Mouse (Mus musculus): ENCODE data around the gene Heatr5a.

Heatr5a gene

GRCm38 (mm10) chr12:51845261-51845660 lies 125.9 kb downstream of the Heatr5a start:
- DNase-seq (ENCODE audit: low read depth), result no peak

- DNase-seq (ENCODE audit: low read depth), result peak; percentile 96
These were observed 126.3 kb downstream of the Heatr5a start for GRCm38 (mm10) chr12:51844771-51845256.

GRCm38 (mm10) chr12:51843576-51844520 lies 127.3 kb downstream of the Heatr5a start:
- peak; percentile 7 for DNase-seq (ENCODE audit: low read depth)

DNA sequence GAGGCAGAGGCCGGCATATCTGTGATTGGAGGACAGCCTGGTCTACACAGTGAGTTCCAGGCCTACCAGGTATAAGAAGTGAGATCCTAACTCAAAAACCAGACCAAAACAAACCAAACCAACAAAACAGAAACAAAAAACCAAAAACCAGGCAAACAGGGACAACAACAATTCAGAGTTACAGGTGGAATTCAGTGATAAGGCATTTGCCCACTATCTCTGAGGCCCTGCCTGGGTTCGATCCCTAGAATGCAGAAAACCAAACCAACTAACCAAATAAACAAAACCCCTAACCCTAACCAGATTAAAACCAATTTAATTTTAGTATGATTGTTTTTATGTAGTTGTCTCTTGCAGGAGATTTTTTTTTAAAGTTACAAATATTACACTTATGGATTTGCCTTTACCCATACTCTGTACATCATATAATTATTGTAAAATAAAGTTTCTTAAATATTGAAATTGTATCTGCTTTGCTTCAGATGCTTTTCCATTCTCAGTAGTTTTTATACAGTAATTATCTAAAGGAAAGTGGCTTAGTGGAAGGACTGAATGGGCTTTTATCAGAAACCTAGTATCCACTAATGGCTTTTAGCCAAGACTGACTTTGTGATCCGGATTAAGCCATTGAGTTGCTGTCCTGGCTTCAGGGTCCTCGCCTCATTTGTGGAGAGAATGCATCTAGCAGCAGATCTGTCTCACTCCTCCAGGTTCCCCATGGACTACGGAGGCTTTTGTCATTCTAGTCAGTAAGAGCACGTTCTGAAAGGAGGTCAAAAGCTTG lies 128.8 kb downstream of the Heatr5a start:
- DNase-seq (ENCODE audit: low read depth), result no peak

DNA sequence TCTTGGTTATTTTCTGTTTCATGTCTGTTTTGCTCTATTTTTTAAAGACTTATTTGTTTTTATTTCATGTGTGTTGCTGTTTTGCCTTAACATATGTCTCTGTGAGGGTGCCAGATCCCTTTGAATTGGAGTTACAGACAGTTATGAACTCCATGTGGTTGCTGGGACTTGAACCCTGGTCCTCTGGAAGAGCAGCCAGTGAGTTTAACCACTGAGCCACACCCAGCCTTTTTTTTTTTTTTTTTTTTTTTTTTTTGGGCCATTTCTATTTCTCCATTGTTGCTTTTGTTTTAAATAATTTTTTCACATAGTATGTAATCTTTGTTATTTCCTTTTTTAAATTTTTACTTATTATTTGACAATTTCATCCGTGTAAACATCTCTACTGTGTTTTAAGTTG lies 131.3 kb downstream of the Heatr5a start:
- DNase-seq (ENCODE audit: low read depth), result no peak

GRCm38 (mm10) chr12:51835219-51835618 lies 135.9 kb downstream of the Heatr5a start:
- no peak for DNase-seq (ENCODE audit: low read depth)

GRCm38 (mm10) chr12:51831931-51832330 lies 139.2 kb downstream of the Heatr5a start:
- no peak for DNase-seq (ENCODE audit: low read depth)

DNA sequence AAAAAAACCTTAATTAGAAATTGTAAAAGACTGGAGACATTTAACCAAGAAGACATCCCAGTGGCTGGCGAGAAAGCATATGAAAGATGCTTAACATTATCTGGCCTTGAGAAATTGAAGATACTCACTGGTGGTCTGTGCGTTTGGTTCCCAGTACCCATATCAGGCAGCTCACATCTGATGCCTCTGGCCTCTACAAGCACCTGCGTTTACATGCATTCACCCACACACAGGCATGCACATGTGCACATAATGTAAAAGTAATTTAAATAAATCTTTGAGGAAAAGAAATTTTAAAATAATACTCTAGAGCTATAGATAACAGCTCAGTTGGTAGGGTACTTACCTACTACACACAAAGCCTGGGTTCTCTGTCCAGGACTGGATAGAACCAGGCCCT lies 139.8 kb downstream of the Heatr5a start:
- no peak for DNase-seq (ENCODE audit: low read depth)

DNA sequence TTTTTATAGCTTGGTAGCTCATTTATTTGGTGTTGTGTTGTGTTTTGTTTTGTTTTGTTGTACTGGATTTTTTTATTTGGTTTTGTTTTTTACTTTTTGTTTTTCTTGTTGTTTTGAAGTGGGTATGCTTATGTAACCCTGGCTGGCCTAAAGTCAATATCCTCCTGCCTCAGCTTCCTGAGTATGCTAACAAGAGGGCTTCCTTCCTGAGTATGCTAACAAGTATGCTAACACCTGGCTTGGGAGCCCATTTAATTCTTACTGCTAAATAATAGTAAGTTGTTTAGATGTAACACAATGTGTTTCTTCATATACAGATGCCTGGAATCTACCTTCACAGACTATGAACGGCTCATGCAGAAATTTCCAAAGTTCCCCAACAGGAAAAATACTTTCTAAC lies 140.4 kb downstream of the Heatr5a start:
- peak; percentile 69 for DNase-seq (ENCODE audit: low read depth)

GRCm38 (mm10) chr12:51830077-51830402 lies 141.1 kb downstream of the Heatr5a start:
- DNase-seq (ENCODE audit: low read depth), result no peak

DNA sequence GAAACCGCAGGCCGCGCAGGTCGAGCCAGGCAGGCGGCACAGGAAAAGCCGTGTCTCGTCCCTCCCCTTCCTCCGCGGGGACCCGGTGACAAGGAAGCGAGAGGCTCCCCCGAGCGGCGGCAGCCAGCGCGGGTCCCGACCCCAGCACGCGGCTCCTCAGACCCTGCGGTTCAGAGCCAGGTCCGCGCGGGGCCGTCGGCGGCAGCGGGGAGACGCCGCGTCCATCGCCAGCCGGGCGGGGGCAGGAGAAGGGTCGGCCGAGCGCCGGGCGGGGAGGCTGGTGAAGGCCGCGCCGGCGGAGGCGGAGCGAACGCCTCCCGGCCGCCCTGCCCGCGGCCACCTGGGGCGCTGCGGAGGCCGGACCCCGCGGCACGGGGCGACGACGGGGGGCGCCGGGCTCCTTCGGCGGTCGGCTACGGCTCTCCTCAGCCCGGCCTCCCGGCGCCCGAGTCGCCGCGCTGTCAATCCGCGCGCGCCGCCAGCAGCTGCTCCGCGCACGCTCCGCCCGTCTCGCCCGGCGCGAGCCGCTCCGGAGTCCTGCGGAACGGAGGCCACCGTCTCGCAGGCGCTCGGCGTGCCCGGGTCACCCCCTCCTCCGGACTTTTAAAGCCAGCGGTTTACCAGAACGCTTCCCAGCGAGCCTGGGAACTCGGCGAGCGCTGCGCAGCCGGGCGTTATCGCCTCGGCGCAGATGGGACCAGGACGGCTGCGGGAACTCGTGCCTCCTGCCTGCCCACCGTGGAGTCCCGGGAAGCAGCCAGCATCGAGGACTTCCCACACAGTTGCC lies 141.6 kb downstream of the Heatr5a start, which contains the start of gene Hectd1:
Hectd1 (minus strand) TSS at position 247 of the 787 bp plus-strand sequence.
- DNase-seq (ENCODE audit: low read depth), result peak; percentile 91

DNA sequence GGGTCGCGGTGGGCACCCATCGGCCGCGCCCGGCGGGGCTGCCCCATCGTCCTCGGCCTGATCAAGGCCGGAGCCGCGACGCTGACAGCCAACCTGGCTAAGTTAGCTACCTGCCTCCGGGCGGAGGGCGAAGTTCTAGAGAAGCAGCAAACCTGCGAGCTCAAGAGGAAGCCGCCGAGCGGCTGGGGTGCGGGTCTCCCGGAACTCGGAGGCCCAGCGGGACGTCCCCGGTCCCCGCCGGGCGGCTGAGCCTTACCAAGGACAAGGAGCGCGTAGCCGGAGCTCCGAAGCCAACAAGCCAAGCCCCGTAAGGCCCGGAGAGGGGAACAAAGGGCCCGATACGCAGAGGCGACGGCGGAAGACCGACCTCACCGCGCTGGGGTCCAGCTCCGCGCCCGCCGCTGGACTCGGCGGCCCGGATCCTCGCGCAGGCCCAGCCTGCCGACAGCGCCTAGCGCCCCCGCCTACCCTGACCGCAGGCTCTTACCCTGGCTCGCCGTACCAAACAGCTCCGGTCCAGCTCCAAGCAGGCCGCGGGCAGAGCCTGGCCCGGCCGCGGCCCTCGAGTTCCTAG lies 142.3 kb downstream of the Heatr5a start:
- peak; percentile 85 for DNase-seq (ENCODE audit: low read depth)

GRCm38 (mm10) chr12:51827958-51828650 lies 143.0 kb downstream of the Heatr5a start:
- DNase-seq (ENCODE audit: low read depth), result peak; percentile 62

Data from induced T-regulatory cell, adult 2 months (primary cell).